Mouse (Mus musculus) forelimb bud, embryonic 11.5 days (tissue): ENCODE measurements around the gene Nmnat1.

ENCODE experiments used
- DNase-seq: peaks from one replicate; pipeline ENCODE4 v3.0.0-alpha.2; 2012; ENCODE audit warnings: low read depth, low spot score

Nmnat1 gene

GRCm38 (mm10) chr4:149485053-149485824 lies at the start of gene Nmnat1, which contains the start of gene Lzic:
TSS of gene Nmnat1 (minus strand) at chr4:149485202.
TSS of gene Lzic (plus strand) at chr4:149485229.
- peak; percentile 93 for DNase-seq

DNA sequence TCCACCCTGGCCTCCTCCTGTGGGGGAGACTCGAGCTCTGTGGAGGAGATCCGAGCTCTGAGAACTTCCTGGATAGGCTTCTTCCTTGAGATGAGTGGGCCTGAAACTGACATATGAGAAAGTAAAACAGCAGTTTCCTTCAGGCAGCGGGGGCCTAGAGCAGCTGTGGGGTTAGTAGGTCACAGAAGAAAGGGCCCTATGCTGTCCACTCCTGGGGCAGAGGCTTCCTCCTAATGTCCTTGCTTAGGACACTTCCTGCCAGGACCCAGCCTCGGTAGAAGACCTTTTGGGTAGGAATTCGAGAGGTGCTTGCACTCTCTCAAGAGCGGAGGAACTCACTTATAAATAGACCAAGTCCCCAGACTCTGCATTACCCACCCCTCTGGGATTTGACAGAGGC lies 44.7 kb upstream of the Nmnat1 start:
- DNase-seq: no peak

- no peak for DNase-seq
These were observed 42.8 kb upstream of the Nmnat1 start for GRCm38 (mm10) chr4:149527621-149528354.

- DNase-seq: no peak
These were observed 41.3 kb upstream of the Nmnat1 start for GRCm38 (mm10) chr4:149526330-149526729.

GRCm38 (mm10) chr4:149525811-149526210 lies 40.8 kb upstream of the Nmnat1 start:
- DNase-seq: no peak

- DNase-seq: no peak
These were observed 40.2 kb upstream of the Nmnat1 start for GRCm38 (mm10) chr4:149525170-149525569.

GRCm38 (mm10) chr4:149523961-149524360 lies 39.0 kb upstream of the Nmnat1 start:
- no peak for DNase-seq

DNA sequence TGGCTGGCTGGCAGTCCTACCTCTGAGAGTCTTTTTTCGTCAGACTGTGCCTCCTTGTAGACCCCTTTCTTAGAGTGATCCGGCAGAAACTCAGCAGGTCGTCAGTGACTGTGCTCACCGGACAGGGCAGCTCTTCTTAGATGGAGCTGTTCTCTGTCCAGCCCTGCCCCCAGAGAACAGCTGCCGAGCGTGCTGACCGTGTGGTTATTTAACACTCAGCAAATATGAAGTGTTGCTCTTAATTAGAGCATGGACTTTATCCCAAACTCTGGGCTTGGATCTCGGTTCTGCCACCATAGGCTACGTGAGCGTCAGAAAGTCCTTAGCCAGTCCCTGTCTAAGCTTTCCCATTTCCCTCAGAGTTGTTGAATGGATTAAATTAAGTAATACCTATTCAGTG lies 36.3 kb upstream of the Nmnat1 start:
- no peak for DNase-seq

DNA sequence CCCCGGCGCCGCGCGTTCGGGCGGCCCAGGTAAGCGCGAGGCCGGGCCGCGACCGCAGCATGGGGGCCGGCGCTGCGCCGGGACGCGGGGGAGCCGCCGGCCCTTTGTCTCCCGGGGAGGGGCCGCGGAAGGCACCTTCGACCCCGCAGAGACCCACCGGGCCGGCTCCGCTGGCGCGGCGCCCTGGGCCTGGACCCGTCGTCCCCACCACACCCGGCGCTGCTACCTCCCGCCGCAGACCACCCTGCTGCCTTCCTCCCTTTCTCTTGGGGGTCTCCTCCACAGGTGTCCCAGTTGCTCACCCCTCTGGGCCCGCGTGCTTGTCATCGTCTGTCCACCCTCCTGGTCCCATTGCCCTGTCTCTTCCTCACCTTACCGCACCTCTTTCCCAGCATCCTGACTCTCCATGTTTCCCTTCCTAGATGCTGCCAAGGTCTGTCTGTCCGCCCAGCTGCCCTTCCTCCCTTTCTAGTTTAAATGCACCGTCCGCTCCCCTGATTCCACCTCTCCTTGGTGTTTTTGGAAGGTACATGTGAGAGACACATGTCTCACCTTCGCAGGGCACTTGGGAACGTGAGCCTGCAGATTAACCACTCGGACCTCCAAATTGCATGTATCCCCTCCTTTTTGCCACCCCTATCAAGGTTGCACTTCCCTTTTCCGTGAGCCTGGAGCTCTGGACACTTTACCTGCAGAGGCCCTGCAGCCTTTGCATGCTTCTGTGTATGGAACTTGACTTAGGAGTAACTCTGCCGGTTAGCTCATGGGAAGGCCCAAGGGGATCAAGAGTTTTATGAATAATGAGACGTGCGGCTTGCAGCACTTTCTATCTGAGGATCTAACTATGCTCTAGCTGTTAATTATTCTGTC lies 33.6 kb upstream of the Nmnat1 start:
- no peak for DNase-seq

DNA sequence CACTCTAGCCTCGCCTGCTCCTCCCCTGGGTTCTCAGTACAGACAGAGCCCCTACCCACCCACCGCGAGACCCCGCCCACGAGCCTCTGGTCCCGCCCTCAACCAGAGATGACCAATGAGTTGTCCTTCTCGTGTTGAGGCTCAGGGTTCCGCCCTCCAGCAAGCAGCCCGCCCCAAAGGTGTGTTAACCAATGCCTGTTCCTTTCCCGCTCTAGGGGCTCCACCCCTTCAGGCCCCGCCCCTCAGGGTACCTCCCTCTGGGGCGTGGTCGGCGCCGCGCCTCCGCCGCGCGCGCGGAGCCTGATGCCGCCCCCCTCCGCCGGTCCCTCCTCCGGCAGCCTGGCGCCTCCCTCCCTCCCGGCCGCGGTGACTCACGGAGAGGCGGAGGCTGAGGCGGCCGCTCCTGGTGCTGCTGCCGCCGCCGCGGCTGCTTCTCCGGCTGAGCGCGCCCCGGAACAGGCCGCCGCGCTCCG lies 32.9 kb upstream of the Nmnat1 start, which contains the start of gene Ctnnbip1:
Gene Ctnnbip1 (plus strand): TSS at position 369 of the 473 bp plus-strand sequence.
- peak; percentile 97 for DNase-seq

GRCm38 (mm10) chr4:149515706-149516105 lies 30.7 kb upstream of the Nmnat1 start:
- DNase-seq: no peak

DNA sequence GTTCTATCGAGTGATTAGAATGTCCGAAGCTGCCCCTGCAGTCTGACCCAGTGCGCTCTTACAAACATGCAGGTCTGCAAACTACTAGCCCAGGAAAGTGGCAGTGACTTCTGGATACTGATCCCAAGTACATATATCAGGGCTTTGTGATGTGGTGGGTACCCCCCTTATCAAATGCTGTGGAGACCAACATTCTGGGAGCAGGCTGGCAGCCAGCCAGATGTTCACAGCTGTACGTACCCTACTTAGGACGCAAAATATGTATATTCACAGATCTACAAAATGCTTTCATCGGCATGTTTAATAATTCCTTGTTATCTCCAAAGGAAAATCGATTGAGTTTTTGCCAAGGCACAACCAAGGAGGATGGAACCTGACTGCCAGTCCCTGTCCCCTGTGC lies 27.1 kb upstream of the Nmnat1 start:
- DNase-seq: no peak

DNA sequence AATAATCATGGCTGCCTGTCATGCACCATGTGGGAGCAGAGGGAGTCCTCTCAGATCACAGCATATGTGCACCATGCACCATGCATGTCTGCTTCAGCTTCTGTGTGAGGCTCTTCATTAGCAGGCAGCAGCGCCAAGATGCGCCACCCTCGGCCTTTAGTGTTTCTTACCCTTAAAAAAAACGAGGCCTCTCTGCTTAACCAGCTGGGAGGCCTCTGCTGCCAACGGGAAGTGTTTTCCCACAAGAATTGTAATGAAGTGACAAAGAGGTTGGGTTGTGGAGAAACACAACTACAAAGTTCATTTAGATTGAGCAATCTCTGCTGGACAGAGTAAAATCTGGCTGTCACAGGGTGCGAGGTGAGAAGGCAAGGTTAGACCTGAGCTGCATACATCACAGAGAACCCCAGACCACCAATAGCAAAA lies 26.2 kb upstream of the Nmnat1 start:
- DNase-seq: no peak

DNA sequence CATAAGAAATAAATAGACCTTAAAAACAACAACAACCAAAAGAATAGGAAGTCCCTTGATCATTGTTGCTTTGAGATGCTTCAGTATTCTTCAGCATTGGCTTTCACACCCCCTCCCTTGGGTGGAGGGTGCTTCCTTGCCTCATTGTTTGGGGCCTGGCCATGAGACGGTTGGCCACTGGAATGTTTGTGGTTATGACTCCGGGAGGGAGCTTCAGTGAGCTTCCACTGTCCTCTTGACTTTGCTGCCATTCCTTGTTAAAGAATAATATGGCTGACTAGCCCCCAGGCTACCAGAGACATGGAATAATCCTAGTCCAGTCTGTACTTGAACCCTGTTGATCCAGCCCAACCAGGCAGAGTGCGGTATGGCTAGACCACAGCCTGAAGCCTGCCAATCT lies 21.9 kb upstream of the Nmnat1 start:
- no peak for DNase-seq

GRCm38 (mm10) chr4:149505261-149505967 lies 20.4 kb upstream of the Nmnat1 start:
- peak; percentile 59 for DNase-seq

- no peak for DNase-seq
These were observed 19.9 kb upstream of the Nmnat1 start for GRCm38 (mm10) chr4:149504858-149505257.

GRCm38 (mm10) chr4:149504363-149504762 lies 19.4 kb upstream of the Nmnat1 start:
- DNase-seq: no peak

DNA sequence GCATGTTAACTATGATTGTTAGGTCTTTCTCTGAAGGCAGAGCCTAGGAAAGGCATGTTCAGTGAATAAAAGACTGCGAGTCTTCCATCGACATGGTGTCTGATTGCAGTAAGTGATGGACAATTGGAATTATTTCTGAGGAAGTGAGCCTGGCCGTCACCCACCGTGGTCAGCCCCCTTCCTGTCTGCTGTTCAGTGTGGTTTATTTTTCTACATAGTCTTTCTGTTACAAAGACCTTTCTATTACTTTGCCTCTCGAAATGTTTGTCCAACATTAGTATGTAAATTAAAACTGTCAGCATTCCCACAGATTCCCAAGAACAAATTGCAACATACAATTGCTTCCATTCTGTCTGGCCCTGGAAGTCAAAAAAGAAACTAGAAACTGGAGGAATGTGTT lies 14.8 kb upstream of the Nmnat1 start:
- DNase-seq: no peak

DNA sequence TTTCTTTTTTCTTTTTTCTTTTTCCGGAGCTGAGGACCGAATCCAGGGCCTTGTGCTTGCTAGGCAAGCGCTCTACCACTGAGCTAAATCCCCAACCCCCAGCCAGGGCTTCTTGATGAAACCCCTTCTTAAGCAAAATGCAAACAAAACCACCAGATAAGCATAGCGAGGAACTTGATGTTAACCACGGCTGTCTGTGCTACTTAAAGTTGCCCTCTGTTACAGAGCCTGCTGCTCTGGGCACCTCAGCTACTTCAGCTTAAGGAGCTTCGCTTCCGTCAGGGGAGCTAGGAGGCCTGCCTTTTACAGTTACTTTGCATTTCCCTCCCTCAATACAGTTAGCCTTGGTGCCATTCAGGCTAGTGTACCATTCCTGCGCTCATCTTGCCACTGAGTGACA lies 13.9 kb upstream of the Nmnat1 start:
- DNase-seq: no peak

DNA sequence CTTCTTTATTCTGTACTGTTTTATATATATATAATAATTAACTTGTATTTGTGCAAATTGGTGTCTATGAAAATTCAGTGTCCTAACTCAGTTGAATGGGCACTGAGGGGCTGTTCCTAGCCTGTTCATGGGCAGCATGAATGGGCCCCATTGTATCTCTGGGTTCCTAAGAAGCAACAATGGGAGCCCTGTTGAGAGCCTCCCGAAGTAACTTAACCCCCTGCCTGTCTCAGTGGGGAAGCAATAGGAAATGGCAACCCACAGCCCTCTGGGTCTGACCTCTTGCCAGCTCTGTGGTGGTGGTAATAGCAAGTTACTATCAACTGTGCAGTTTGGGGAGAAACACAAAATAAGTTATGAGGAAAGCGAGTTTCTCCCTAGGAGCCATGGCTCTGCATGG lies 11.6 kb upstream of the Nmnat1 start:
- DNase-seq: no peak

DNA sequence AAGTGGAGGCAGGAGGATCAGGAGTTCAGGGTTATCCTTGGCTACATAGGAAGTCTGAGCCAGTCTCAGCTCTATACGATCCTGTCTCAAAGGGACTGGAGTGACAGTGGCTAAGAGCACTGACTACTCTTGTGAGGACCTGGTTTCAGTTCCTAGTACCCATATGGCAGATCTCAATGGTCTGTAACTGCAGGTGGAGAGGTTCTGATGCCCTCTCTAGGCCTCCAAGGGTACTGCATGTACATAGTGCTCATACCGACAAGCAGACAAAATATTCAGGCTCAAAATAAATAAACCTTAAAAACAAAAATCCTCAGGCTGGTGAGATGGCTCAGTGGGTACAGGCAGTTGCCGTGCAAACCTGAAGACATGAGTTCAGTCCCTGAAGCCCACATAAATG lies 6.1 kb upstream of the Nmnat1 start:
- no peak for DNase-seq
